In genomic region chr5:92961353-92961752, GRCm38 (mm10) we compare ENCODE assay signal across 16 mouse cellular contexts.
DNase-seq lines count a peak whose midpoint lies in the region; ATAC-seq lines count a peak whose summit lies in the region.
"Had no signal": no experiment of that assay in that cellular context is flagged by ENCODE, and none has a peak within 500 bp of the region (broad histone marks: within the 10 kb centered on the region; RNA-seq: fewer than 3 reads in every experiment).

No protein-coding gene starts in this region.

- no peak overlapping the region for H3K27ac ChIP-seq in forebrain, embryonic 16.5 days (ENCODE audit: low read length)
- no peak overlapping the region for H3K27ac ChIP-seq in forebrain, embryonic 14.5 days (ENCODE audit: low read depth, low read length)
- H3K27ac ChIP-seq in heart, embryonic 16.5 days (ENCODE audit: low read length) = peak overlapping the region; percentile 95
- H3K27ac ChIP-seq in neural tube, embryonic 15.5 days (replicated peaks) = no peak overlapping the region
- H3K27ac ChIP-seq: forebrain, embryonic 13.5 days; macrophage; midbrain, embryonic 15.5 days; neural tube, embryonic 12.5 days had no signal

- peaks cover 7% of the 10 kb centered on the region for H3K4me1 ChIP-seq in forebrain, embryonic 16.5 days (replicated peaks; ENCODE audit: control insufficient read depth, insufficient read depth, low read length)
- H3K4me1 ChIP-seq in forebrain, embryonic 14.5 days (ENCODE audit: control insufficient read depth, insufficient read depth, low read length) = 0 out of 2 replicates have a peak, but pooled peaks cover 3% of the 10 kb centered on the region
- H3K4me1 ChIP-seq in heart, embryonic 16.5 days (ENCODE audit: control insufficient read depth, insufficient read depth, low read length) = peaks cover 41% of the 10 kb centered on the region
- peaks cover 7% of the 10 kb centered on the region; the same call in 1 of the 2 replicates for H3K4me1 ChIP-seq in neural tube, embryonic 15.5 days
- H3K4me1 ChIP-seq: neural tube, embryonic 12.5 days had no signal

- 55% methylated on average over 11 of the region's 11 CpGs for WGBS in forebrain, embryonic 16.5 days
- WGBS in forebrain, embryonic 14.5 days = 64% methylated on average over 11 of the region's 11 CpGs
- 53% methylated on average over 11 of the region's 11 CpGs for WGBS in heart, embryonic 16.5 days
- WGBS in neural tube, embryonic 15.5 days = 68% methylated on average over 11 of the region's 11 CpGs

- no peak for DNase-seq in forebrain, embryonic 14.5 days (ENCODE audit: low spot score)
- no peak for DNase-seq in heart, adult 9 months (ENCODE audit: low spot score in 2 of 2)
- no peak for DNase-seq in neural tube, embryonic 10.5 days (ENCODE audit: extremely low spot score, low spot score)
- no peak for DNase-seq in adrenal gland, postnatal 25 days
- DNase-seq in gastrocnemius, adult 18-20 months (ENCODE audit: low spot score) = no peak
- DNase-seq: cerebellum, adult 9-10 months; gastrocnemius, postnatal 14 days; kidney, postnatal 36 days had no signal

- H3K4me2 ChIP-seq in forebrain, embryonic 16.5 days (ENCODE audit: low read length) = no peak overlapping the region
- no peak overlapping the region for H3K4me2 ChIP-seq in forebrain, embryonic 14.5 days (ENCODE audit: low read length)
- H3K4me2 ChIP-seq in heart, embryonic 16.5 days (ENCODE audit: low read depth, low read length) = peak overlapping the region; percentile 9
- H3K4me2 ChIP-seq in neural tube, embryonic 15.5 days = no peak overlapping the region
- H3K4me2 ChIP-seq: forebrain, embryonic 13.5 days; liver, embryonic 11.5 days; midbrain, embryonic 15.5 days; neural tube, embryonic 12.5 days had no signal

- no peak overlapping the region for H3K4me3 ChIP-seq in forebrain, embryonic 16.5 days (replicated peaks; ENCODE audit: low read length)
- no peak overlapping the region for H3K4me3 ChIP-seq in forebrain, embryonic 14.5 days (ENCODE audit: low read depth, low read length)
- no peak overlapping the region for H3K4me3 ChIP-seq in heart, embryonic 16.5 days (ENCODE audit: low read length)
- H3K4me3 ChIP-seq in neural tube, embryonic 15.5 days (replicated peaks) = no peak overlapping the region
- H3K4me3 ChIP-seq: forebrain, embryonic 13.5 days; midbrain, embryonic 15.5 days; neural tube, embryonic 12.5 days had no signal

- no peaks in the 10 kb centered on the region for H3K36me3 ChIP-seq in forebrain, embryonic 16.5 days (ENCODE audit: control insufficient read depth, insufficient read depth)
- H3K36me3 ChIP-seq in forebrain, embryonic 14.5 days (ENCODE audit: control insufficient read depth, insufficient read depth, low read length) = peaks cover 30% of the 10 kb centered on the region
- peaks cover 18% of the 10 kb centered on the region for H3K36me3 ChIP-seq in heart, embryonic 16.5 days (ENCODE audit: control insufficient read depth, insufficient read depth)
- no peaks in the 10 kb centered on the region for H3K36me3 ChIP-seq in neural tube, embryonic 15.5 days

- no peaks in the 10 kb centered on the region for H3K27me3 ChIP-seq in forebrain, embryonic 16.5 days (replicated peaks; ENCODE audit: control insufficient read depth, insufficient read depth, low read length)
- no peaks in the 10 kb centered on the region for H3K27me3 ChIP-seq in forebrain, embryonic 14.5 days (replicated peaks; ENCODE audit: control insufficient read depth, insufficient read depth, low read length)
- H3K27me3 ChIP-seq in heart, embryonic 16.5 days (ENCODE audit: control insufficient read depth, insufficient read depth, low read length) = no peaks in the 10 kb centered on the region
- no peaks in the 10 kb centered on the region for H3K27me3 ChIP-seq in neural tube, embryonic 15.5 days (replicated peaks)
- H3K27me3 ChIP-seq: forebrain, embryonic 13.5 days; midbrain, embryonic 15.5 days; neural tube, embryonic 12.5 days had no signal

- H3K9ac ChIP-seq in forebrain, embryonic 16.5 days (replicated peaks; ENCODE audit: low read depth, low read length) = no peak overlapping the region
- H3K9ac ChIP-seq in forebrain, embryonic 14.5 days (ENCODE audit: low read length) = no peak overlapping the region
- 0 out of 2 replicates have a peak overlapping the region, but pooled peaks have one; percentile 26 for H3K9ac ChIP-seq in heart, embryonic 16.5 days (ENCODE audit: low read length)
- H3K9ac ChIP-seq in neural tube, embryonic 15.5 days (replicated peaks) = no peak overlapping the region
- H3K9ac ChIP-seq: forebrain, embryonic 13.5 days; midbrain, embryonic 15.5 days; neural tube, embryonic 12.5 days had no signal

- peak; percentile 43 for ATAC-seq in forebrain, embryonic 16.5 days
- no peak for ATAC-seq in forebrain, embryonic 14.5 days
- ATAC-seq in heart, embryonic 16.5 days (replicated peaks; ENCODE audit: extremely low read depth, insufficient read depth, low FRiP score) = no peak
- ATAC-seq in neural tube, embryonic 15.5 days (ENCODE audit: low FRiP score) = 0 out of 2 replicates have a peak, but pooled peaks have one; percentile 43
- ATAC-seq: forebrain, embryonic 13.5 days; midbrain, embryonic 15.5 days had no signal

- no peaks in the 10 kb centered on the region for H3K9me3 ChIP-seq in forebrain, embryonic 16.5 days (ENCODE audit: control insufficient read depth, low read length)
- no peaks in the 10 kb centered on the region for H3K9me3 ChIP-seq in forebrain, embryonic 14.5 days (replicated peaks; ENCODE audit: control insufficient read depth, low read length)
- no peaks in the 10 kb centered on the region for H3K9me3 ChIP-seq in heart, embryonic 16.5 days (replicated peaks; ENCODE audit: control insufficient read depth, low read length)
- H3K9me3 ChIP-seq in neural tube, embryonic 15.5 days (replicated peaks) = no peaks in the 10 kb centered on the region
- H3K9me3 ChIP-seq: forebrain, embryonic 13.5 days; midbrain, embryonic 15.5 days; neural tube, embryonic 12.5 days had no signal

Comparison
In these comparisons a context has a peak if more than half of its experiments do, and no peak if none do; other contexts are left out.
1. ATAC-seq: peak in forebrain, embryonic 16.5 days (single experiment) and neural tube, embryonic 15.5 days (single experiment); none in forebrain, embryonic 14.5 days (single experiment) and heart, embryonic 16.5 days (single experiment).